Mouse (Mus musculus): ENCODE measurements at regions not wholly inside any gene's neighbourhood (a gene's known extent, or its start where the extent isn't known, plus 50 kb on each side); places are given as distances from the start of the nearest gene placed in this dataset.

DNA sequence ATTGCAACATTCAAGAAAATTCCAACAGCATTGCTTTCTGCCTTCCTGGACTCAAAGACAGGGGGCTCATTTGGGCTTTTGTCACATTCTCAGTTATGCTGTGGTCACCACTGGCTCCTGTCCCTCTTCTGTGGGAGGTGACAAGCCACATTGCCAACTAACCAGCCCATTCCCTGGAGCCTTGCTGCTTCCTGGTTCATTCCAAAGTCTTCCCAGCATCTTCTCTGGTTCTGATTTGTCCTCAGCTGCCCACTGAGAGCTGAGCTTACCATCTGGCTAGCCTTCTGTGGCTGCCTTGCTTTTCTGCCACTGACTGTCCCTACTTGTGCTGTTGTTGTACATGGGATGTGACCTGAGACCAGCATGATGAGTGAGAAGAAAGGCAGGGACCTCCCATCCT is 111.0 kb downstream of the Cxcl12 start:
- DNase-seq (ENCODE audit: low spot score) = no peak

DNA sequence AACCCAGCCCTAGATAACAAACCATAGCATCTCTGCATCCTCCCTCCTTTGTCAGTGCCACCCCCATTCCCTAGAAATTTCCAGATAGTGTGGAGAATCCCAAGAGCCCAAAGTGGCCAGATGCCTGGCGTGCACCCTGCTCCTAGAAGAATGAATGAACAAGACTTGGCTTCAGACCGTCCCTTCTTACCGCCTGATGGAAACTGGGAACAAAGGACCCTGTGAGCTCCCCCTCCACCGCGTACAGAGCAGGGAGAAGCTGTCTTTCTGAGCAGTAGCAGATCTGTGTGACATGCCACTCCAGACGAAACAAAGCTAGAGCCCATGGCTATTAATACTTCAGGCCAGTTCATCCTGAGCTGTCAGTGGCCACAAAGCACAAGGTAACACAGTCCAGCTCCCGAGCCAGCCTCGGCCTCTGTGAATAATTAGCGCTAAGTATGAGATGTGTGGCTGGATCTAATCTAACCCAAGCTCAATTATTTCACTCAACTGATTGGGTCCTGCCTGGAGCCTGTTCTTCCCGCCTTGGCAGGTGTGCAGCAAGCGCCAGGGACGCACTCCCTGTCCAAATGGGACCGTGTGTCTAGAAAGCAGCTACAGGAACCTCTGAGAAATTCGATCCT is 111.6 kb downstream of the Cxcl12 start:
- no peak for DNase-seq (ENCODE audit: low spot score)

DNA sequence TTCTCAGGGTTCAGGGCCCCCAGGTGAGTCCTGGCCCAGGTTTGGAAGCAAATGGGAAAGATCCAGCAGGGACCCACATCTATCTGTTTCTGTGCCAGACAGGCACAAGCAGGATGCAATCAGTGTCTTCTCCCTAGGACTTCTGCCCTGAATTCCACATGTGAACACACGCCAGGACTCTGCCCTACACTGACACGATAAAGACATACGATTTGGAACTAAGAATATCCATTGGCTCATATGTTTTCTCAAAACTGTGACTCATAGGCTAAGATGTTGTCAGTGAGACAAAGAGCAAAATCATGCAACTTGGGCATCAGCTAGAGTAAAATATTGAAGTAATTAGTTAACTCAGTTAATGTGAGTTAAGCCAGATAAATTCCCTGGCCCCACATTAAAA is 112.6 kb downstream of the Cxcl12 start:
- DNase-seq (ENCODE audit: low spot score) = no peak

DNA sequence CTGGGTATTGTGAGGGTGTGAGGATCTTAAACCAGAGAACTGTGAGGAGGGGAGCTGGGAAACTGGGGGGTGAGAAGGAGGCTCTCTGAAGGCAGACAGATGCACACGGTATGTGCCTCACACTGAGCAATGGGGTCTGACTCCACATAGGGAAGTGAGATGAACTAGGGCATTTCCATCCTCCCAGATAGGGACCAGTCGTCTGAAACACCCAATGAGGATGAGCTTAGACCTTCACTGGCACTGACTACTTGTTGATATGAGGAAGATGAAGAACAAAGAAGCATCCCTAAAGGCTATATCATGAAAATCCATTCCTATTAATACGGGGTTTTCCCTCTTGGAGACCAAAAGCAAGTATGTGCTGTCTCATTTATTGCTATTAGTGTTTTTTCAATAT is 115.3 kb downstream of the Cxcl12 start:
- DNase-seq (ENCODE audit: low spot score) = no peak

DNA sequence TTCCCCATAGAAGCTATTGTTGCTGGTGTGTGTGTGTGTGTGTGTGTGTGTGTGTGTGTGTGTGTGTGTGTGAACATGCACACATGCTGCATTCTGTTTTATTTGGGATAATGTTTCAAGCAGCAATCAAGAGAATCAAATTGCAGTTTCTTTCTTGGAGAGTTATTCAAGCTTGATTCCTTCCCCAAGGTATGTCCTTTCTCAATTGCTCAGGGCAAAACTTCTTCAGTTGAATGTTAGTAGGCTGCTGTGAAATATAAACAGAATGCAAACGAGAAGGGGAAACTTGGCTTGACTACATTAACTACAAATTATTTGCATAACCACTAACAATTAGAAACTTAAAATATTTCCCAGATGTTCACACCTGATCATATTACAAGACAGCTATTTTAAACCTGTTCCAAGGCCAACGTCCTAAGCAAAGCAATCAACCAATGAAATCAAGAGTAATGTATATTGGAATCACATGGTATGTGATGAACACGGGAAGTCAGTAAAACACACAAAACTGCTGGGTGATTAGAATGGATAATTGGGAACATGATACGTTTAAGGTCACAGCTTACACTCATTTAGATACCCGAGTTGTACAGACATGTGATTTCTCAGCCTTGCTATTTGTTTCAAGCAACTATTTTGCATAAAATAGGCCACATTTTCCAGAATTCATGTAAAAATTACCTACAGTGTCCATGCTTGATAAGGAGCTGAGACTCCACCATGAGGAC is 116.2 kb downstream of the Cxcl12 start:
- DNase-seq (ENCODE audit: low spot score) = no peak

DNA sequence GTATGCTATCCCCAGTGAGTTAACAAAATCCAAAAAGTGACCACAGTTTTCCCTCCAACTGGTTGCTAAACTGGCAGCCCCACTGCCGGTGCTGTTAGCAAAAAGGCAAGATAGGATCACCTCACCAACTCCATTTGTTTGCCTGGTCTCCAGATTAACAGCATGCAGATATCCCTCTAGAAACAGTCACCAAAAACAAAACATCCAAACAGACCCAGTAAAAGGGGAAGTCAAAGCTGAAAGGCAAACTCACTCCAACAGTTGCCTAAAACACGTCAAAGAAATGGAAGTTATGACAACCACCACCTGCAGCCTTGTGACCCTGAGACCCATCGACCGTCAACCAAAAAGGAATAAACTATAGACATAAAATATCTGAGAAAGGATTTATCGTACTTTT is 119.1 kb downstream of the Cxcl12 start:
- no peak for DNase-seq (ENCODE audit: low spot score)

DNA sequence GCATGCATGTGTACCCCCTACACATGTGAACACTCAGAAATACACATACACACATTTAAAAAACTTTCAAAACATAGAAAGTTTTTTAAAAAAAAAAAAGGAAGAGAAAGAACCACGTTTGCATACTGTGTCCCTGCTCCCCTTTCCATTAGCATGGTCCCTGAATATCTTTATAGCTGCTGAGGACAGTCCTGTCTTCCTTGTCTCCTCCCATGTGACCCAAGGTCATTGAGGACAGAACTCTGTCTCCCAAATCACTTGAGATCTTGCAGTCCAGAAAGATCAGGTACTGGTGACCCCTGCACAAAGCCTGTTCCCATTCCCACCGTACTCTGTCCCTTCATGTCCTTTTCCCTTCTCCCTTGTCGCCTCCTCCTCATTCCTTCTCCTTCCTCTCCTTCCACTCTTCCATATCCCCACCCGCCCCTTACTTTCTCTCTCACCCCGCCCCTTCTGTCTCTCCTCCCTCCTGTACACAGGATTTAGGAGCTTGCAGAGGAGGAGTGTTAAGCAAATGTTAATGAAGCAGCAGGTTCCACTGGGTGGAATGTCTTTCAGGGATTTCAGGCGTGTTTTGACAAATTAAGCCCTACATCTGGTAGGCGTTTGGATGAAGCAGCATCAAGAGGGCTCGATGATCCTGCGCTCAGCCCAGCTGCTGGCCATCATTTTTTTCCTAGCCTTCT is 125.6 kb downstream of the Cxcl12 start:
- no peak for DNase-seq (ENCODE audit: low spot score)

DNA sequence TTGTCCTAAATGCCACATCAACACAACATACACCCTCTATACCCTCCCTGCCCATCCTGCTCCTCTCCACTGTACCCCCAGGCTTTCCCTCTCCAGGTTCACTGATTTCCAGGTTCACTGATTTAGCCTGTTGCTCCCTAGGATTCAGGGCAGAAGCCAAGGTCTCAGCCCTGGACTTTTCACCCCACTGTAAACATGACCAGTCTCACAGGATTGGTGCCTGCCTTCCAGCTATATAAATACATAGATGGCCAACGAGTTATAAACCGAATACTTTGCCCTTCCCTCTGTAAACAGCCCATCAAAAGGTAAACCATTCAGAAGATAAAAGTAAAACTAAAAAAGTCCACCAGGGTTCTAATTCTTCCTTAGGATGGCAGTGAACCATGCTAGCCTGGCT is 129.6 kb downstream of the Cxcl12 start:
- DNase-seq (ENCODE audit: low spot score) = no peak

DNA sequence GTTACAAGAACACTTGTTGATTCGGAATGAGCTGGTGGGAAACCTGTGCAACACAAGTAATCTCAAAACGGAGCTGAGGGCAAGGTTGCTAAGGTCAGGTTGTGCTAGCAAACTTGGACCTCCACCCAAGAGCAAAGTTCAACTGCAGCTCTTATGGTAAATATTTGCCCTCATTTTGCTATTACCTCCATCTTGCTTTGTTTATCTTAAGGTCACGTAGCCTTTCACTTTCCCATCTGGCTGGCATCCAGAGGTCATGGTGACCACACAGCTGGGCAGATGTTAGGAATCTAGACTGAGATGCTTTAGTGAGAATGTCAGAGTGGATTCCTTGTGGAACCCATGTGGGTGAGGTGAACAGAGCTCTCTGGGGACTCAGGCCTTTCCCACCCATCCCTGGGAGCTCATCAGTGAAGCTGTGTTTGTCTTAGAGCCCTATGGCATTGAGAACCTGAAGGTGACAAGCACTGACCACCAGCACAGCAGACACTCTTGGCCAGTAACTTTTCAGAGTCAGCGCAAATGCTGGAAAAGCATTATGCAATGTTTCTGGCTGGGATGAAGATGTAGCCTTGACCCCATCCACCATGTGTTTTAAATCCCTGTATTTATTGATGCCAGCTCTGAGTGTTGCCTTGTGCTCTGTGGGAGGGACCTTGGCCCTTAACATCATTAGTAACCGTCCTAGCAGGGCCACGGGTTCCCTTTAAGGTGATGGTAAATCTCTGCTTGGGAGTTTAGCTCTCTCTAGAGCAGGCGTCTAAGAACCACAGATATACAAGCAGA is 131.4 kb downstream of the Cxcl12 start:
- DNase-seq (ENCODE audit: low spot score) = peak; percentile 17

DNA sequence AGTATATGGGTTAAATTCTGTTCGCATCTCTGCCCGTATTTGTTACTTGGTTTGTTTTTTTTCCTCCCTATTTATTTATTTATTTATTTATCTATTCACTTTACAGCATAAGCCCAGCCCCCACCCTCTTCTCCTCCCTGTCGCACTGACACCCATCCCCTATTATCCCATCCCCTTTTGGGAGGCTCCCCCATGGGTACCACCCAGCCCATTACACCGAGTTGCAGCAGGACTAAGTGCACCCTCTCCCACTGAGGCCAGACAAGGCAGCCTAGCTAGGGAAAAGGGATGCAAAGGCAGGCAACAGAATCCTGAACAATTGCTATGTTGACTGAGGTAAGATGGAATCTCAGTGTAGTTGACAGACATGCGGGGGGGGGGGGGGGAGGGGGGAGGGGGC is 135.0 kb downstream of the Cxcl12 start:
- no peak for DNase-seq (ENCODE audit: low spot score)

DNA sequence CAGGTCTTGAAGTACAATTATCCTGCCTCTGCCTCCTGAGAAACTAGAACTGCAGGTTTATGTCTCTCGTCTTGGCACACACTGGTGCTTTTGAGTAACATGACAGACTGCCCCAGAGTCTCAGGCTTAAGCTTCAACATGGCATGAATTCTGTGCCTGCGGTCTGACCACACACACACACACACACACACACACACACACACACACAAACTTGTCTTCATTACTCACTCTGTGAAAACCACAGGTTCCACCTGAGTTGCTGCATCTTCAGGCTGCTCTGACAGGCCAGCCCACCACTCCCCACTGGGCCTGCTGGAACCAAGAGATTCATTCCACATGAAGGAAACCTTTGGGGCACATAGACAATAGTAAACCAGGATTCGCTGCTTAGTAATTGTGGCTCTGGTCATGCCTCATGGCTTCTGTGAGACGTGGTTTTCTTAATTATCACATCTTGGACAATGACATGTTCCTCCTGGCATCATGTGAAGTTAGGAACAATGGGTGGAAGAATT is 137.5 kb downstream of the Cxcl12 start:
- no peak for DNase-seq (ENCODE audit: low spot score)

DNA sequence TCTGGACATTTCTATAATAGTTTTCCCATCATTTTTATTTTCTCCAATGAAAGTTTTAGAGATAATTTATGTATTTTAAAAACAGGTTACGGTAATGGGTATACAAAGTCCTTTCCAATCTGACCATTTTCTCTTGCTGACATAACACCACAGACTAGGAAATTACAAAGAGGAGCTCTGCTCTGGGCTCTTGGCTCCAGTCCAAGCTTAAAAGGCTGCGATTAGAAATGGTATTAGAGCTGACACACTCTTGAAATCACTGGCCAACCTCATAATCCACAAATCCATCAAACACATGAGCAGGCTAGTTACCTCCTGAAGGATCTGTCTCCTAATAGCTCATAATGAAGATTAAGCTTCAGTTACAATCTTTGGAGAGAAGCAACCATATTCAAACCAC is 140.3 kb downstream of the Cxcl12 start:
- DNase-seq (ENCODE audit: low spot score) = no peak

DNA sequence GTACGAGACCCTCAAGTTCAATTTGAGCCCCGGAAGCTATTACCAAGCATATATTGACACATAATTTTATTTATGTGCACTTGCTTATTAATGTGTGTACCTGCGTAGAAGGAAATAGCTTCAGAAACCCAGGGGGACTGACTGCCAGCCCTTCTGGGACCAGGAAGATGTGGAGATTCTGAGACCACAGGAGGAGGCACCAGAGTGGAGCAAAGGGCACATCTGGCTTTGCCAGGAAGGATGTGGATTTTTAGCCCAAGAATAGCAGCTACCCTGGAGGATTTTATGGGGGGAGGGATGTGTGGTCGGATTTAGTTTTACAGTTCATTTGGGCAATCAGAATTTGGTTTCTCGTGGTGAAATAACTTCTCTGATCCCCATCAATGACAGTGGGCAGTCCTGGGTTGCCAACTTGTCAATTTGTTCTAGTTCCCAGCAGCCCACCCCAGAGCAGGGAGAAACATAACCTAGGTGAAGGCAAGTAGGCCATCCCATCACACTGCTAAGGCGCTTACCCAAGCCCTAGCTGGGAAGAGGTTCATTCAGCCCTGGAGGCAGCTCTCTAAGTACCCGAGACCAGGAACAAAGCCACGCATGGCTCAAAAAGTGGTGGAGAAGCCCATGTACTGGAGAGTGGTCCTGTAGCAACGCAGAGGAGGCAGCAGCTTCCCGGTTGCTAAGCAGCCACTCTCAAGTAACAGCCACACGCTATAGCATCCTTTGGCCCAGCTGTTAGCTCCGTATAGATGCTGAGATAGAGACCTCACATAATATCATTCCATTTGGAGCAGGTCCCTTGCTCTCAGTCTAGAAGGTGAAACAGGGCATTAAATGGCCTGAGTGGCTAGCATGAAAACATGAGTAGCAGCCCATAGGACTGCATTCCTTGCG is 144.8 kb downstream of the Cxcl12 start:
- no peak for DNase-seq (ENCODE audit: low spot score)

DNA sequence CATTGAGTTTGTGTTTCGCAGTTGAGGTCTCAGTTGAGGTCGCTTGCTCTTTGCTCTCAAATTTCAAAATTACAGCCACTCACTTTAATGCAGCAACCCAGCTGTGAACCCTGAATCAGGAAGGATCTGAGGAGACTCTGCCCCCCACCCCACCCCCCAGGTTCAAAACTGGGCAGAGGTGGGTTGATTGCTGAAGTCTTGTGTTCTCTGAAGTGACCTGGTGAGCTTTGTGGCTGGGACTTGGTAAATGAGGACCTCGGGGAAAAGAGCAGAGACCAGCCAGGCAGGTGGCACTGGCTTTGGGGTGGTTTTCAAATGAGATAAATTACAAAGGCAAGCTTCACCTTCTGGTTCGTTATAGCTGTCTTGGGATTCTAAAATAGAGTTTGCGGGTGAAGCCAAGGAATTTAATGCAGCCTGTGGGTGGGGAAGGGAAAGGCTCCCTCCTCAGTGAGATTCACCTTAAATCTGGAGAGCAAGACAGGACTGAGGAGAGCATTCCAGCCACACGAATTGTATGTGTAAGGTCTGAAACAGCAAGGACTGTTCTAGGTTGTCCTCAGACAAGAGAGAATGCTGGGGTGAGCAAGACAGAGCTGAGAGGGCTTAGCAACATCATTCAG is 145.7 kb downstream of the Cxcl12 start:
- DNase-seq (ENCODE audit: low spot score) = no peak

DNA sequence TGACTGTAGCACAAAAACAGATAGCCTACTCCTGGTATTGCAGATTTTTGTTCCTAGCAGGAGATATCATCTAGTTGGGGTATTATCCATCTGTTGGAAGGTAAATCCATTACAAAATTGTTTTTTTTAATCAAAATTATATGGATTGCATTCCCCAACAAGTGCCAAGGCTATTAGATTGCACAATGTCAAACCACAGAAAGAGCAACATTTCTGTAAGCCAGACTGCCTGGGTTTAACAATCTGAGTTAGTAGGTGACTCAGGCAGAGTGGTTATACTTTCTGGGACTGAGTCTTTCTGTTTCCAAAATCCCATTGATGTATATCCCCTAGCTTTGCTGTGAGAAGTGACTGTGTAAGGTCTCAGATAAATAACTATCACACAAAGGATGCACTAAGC is 155.0 kb downstream of the Cxcl12 start:
- DNase-seq (ENCODE audit: low spot score) = no peak

DNA sequence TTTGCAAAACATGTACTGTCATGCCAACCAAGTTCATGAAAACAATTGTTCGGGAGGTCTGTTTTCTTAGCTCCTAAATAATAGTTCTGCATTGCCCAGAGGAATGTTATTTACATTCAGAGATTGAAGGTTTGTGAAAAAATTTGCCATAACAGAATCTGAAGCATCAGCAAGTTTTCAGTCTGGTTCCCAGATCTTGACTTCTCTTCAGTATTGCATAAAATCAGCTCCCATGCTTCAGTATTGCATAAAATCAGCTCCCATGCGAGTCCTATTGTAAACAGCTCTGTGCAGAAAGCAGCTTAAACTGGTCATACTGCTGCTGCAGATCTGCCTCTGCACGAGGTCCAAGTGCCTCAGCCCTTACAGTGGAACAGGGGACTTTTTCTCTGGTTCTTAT is 155.5 kb downstream of the Cxcl12 start:
- no peak for DNase-seq (ENCODE audit: low spot score)

DNA sequence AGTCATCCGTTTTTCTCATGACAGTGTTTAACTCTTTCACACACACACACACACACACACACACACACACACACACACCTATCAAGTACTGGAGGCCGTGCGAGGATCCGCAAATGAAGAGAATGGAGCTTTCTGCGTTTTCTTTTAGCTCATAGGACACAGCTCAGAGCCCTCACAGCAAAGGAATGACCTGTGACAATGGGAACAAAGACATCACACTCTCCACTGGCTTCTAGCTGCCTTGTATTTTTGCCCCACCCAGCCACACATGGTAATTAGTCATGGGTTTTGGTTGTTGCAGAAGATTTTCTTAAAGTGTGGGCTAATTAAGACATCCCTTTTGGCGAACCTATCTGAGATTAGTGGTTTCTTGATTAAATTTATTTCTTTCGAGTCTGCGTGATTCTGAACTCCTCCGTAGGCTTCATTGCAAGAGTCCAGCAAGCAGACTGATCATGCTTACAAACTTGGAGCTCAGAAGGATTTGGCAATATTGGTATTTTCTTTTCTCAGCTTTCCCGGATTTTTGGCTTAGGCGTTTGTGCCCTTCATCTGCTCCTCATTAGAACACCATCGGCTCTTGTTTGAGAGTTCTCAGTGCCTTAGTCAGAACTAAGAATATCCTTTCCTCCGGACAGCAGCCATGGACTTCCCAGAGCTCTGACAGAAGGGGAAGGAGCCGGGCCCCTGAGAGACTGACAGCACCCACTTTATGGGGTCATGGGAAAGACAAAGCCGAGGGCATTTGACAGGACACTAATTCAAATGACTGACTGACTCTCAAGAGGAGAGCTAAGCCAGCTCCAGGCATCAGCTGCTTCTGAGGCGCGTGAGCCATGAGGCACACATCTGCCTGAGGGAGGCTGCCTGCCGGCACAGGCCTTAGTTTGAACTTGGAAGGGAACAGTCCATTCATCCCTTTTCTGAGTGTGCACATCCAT is 158.8 kb downstream of the Cxcl12 start:
- DNase-seq (ENCODE audit: low spot score) = no peak

DNA sequence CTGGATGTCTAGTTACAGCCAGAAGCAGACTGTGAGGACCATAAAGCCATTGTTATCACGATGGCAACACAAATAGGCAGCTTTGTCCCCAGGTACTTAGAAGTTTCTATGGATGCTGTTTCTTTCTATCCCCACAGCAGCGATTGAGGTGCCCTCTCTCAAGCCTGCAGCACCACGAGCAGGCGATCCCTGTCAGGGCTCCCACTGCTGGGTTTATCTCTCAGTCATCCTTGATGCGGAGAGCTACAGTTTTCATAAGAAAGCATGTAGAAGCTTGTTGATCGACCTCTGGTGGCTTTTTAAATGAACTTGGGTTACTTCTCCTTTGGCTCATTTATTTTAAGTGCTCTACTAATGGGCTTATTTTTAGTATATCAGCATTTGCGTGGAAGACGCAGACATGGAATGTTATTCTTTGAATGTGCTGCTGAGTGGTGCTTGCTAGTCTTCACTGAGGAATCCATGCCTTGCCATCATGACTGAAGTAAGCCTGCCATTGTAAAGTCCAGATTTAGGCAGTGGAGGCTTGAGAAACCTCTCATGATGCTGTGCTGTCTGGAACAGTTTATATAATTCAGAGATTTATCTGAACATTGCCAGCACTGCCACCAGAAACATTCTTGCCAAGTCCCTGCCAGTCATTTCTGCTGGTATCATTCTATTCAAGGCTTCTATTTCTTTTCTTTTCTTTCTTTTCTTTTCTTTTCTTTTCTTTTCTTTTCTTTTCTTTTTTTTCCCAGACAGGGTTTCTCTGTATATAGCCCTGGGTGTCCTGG is 161.0 kb downstream of the Cxcl12 start:
- no peak for DNase-seq (ENCODE audit: low spot score)

DNA sequence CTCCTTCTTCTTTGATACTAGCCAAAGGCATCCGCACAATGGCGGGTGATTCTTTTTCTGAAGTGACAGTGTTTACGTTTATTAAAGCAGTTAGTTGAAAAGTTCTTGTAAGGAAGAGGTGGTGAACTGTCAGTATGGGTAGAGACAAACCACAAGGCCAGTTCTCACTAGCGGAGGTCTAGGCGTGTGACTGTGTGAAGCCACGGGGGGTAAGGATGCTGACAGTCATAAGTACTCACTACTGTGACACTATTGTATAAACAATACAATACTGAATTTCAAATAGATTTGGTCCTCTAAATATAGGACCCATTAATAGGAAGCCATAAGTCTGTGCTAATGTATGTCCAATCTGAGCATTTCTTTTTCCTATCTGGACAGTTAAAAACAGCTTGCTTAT is 161.9 kb downstream of the Cxcl12 start:
- no peak for DNase-seq (ENCODE audit: low spot score)
